Mouse (Mus musculus): ENCODE measurements around the gene Ly86.

Ly86 gene

DNA sequence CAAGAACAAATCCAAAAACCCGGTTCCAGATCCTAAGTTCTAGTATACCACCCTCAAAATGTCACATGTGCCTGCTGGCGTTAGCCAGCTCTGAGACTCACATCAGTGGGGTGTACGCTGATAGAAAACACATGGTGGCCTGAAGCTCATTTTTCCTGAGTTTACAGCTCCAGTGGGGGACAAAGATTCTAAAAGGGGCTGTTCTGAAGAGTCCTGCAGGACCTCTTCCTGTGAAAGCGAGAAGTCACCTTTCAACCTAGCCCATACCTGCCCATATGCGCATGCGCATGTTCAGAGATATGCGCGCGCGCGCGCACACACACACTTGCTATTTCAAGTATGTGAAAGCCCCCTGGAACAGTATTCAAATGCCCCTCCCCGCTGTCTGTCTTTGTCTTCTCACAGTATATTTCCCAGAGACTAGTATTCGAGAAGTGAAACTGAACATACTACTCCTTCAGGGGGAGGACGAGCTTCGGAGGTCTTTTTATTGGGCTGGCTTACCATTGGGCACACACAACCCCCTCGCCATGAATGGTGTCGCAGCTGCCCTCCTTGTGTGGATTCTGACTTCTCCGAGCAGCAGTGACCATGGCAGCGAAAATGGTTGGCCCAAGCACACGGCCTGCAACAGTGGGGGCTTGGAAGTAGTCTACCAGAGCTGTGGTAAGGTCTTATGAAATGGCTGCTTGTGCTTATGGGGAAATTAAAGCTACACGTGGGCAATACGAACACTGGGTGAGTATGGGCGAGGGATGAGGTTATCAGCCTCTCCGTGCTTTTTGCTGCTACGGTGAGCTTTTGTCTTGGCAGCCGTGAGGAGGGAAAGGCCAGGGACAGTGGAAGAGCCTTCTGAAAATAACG, at the start of gene Ly86:
Gene Ly86 (plus strand): TSS at position 300 of the 864 bp plus-strand sequence.
- POLR2A ChIA-PET: interaction anchor here in 1 of 4 experiments (1.1 kb wide), 1 partner anchor 11 kb away, joined by 4 read pairs; no protein-coding TSS in a partner anchor
- CTCF ChIA-PET: interaction anchor here in 2 of 4 experiments (0.5 to 1.1 kb wide), 2 partner anchors 46 to 1419 kb away, joined by 3 read pairs; no protein-coding TSS in a partner anchor

DNA sequence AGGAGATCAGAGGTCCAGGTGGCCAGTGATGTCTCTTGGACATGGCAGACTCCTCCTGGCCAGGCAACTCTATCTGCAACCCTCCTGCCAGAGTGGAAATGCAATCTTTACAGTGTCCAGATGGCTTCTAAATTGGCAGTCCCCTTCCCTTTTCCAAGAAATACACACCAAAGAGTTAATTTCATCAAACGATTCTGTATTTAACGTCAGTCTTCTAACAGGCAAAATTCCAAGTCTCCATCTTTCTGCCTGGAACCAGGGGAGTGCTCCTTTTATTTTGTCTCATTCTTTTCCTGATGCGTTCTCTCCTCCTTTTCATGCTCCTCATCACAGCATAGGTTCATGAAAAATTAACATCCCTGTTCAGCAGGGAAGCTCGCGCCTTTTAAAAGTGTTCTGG, 47.1 kb upstream of the Ly86 start:
- ChIA-PET CTCF (no interaction called here), POLR2A (no interaction called here)

DNA sequence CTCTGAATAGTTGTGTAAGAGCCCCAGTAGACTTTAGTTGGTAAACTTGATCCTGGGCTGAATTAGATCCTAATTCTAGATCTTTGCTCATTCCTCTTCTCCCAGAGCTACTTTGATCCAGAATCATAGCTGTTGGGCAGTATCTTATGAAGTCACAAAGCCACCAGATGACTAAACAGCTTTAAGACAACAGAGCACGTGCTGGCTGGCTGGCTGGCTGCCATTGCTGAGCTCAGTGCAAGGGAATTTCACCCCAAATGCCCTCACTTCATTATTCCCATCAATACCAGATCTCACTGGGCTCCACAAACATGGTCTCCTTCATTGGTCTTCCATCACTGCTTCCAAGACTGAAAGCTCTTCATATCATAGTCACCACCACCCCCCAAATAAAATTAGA, 46.2 kb upstream of the Ly86 start:
- ChIA-PET CTCF (interaction anchor here in 2 of 4 experiments (0.9 to 1.0 kb wide), 2 partner anchors 19 to 47 kb away, joined by 3 read pairs; partner anchors contain the start of gene Ly86 (in 1 of the 2)), POLR2A (interaction anchor here in 1 of 4 experiments (1.6 kb wide), 1 partner anchor 11 kb away, joined by 4 read pairs; no protein-coding TSS in a partner anchor)

DNA sequence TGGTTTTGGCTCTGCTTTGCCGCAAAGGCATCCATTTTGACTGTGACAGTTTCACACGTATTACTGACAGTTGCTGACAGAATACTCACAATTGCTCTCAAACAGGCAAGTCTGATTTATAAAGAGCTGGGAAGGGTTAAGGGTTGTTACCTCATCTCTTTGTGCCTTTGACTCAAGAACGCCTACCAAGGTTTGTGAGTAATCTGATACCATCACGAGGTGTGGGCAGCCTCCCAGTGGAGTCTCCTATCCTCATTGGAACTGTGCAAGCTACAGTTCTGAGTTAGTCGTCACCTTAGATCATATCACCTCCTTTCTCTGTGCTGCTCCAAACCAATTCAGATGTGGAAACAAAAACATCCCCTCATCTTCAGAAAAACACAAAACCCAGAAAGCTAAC, 42.1 kb upstream of the Ly86 start:
- ChIA-PET CTCF (no interaction called here), POLR2A (no interaction called here)

DNA sequence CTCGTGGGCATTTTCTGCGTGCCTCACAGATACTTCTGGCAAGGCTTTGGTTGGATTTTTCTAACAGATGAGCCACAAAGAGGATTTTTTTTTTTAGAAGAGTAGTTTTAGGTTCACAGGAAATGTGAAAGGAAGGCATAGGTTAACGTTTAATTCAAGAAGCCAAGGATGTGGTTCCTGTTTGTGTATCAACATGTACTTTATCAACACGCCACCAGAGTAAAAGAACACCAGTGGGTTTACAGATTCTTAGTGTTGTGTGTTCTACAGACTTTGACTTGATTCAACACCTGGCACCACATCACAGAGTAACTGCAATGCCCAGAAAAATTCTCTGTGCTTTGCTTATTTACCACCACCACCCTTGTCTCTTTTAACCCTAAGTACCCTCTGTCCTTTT, 37.0 kb upstream of the Ly86 start:
- POLR2A ChIA-PET: no interaction called here
- CTCF ChIA-PET: no interaction called here

DNA sequence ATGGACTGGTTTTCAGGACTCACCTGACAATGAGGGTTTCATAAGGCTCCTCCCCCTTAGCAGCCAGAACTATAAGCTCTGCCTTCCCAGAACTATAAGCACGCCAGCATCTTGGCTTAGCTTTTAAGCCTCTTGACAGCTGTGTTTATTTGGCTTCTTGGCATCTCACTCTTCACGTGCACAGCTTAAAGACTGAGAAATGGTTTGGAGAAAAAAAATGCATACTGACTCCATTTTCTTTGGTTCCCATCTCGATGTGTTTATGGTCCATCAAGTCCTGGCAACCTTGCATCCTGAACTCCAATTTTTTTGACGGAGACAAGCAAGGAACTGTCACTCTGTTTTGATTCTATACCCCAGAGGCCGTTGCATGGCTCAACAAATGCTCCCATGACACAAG, 35.7 kb upstream of the Ly86 start:
- CTCF ChIA-PET: interaction anchor here in 1 of 4 experiments (1.4 to 1.5 kb wide), 2 partner anchors 30 to 520 kb away, joined by 3 to 5 read pairs; no protein-coding TSS in a partner anchor
- POLR2A ChIA-PET: no interaction called here

DNA sequence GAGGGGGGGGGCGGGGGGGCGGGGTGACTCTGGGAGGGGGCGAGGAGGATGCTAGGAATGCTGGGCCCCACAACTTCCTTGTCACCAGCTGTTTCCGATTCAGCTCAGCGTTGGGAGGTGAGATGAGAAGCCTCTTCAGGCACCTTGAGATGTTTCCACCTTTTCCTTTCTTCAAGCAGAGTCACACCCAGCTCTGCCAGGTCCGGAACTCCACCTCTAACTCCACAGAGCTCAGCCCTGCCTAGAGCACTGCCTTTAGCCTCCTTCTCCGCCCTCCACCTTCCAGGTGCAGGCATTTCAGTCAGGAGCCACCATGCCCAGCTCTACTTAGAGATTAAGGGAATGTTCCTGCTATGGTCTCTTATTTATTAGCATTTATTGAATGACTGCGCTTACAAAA, 34.7 kb upstream of the Ly86 start:
- POLR2A ChIA-PET: interaction anchor here in 2 of 4 experiments (0.7 to 1.3 kb wide), 3 partner anchors 11 to 1298 kb away, joined by 3 to 7 read pairs (median 4); no protein-coding TSS in a partner anchor
- CTCF ChIA-PET: interaction anchor here in 2 of 4 experiments (0.6 to 1.5 kb wide), 4 partner anchors 17 to 834 kb away, joined by 3 to 5 read pairs (median 4); no protein-coding TSS in a partner anchor

DNA sequence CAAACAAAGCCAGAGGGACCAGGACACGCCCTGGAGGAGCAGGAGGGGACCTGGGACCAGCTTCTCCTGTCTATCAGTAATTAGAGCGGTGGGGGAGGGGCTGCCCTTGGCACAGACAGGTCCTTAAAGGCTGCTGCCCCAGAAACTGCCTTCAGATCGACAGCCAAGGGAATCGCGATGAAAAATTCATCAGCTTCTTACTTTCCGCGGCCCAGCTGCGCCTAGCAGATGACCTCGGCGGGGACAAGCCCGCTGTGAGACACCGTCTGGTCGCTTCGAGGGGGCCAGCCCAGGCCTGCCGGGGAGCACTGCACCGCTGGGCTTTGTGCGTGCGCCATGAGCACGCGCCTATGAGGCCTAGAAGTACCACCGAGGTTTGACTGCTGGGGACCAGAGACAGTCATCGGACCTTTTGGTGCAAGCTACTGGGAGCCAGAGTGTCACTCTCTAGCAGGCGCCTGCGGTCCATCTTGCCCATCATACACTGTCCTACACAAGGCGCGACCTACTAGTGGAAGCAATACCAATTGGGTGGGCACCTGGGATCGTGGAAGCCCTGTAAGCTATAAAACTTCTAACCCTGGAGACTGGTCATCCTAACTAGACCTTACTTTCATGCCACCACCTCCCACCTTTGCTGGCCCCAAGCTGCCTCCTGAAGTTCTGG, 33.3 kb upstream of the Ly86 start:
- ChIA-PET POLR2A (no interaction called here), CTCF (interaction anchor here (0.6 to 1.6 kb wide), 9 partner anchors 14 to 1293 kb away, joined by 3 to 10 read pairs (median 3); no protein-coding TSS in a partner anchor)

DNA sequence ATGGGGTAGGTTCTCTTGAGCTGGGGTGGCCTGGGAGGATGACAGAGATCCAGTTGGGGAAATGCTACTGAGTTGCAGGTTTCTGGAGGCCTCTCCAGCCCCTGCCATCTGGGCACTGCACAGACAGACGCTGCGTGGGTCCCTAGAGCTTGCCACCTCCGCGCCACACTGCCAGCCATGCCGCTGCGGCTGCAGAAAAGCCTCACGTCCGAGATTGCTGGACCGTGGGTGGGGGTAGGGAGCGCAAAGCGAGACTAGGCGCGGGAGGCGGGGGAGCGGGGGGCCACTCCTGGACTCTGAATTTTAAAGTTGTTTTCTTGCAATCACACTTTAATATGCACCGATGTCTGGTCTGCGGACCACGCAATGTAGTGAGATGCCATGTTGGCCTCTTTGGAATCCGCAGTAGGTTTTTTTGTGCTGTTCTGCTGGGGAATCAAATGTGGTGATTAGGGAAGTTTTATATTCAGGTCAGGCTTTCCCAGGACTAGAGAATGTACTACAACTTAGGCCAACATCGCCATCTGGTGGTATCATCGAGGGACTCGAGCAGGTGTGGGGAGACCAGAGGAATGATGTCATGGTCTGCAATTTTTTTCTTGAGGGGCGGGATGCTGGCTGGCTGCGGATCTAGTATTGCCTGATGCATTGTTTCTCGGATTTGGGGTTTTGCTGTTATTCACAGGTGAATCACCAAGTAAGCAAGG, 32.6 kb upstream of the Ly86 start:
- POLR2A ChIA-PET: no interaction called here
- CTCF ChIA-PET: interaction anchor here (0.6 to 1.6 kb wide), 9 partner anchors 13 to 1293 kb away, joined by 3 to 10 read pairs (median 3); no protein-coding TSS in a partner anchor

DNA sequence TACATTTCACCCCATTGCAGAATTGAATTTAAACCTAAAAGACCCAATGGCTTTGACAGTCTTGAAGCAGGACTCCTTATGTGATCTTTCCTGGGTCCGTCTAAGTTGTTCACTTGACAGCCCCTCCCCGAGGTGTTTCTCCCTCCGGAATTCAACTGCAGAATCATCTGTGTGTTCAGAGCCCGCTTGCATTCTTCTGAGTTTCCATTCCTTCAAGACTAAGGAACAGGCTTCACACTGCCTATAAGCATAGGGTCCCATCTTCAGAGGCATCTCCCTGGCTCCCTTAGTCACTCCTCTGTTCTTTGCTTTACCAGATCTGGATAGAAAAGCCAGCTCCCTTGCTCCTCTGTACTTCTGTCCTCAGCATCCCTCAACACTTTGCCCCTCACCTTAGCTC, 32.1 kb upstream of the Ly86 start:
- CTCF ChIA-PET: interaction anchor here in 1 of 4 experiments (1.0 kb wide), 1 partner anchor 12 kb away, joined by 3 read pairs; no protein-coding TSS in a partner anchor
- POLR2A ChIA-PET: no interaction called here

DNA sequence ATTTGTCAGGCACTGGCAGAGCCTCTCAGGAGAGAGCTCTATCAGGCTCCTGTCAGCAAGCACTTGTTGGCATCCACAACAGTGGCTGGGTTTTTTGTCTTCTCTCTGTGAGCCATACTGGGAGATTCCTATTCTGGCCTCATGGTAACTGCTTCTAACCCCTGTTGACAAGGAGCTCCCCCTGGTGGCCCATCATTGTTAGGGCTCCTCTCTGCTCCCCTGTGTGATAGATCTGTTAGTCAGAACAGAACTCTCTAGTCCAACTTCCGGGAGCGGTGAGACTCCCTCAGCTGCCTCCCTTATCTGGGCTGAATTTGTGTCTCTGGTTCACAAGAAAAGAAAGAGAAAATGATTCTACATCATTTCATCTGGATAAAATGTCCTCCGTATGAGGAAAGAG, 19.5 kb upstream of the Ly86 start:
- ChIA-PET CTCF (interaction anchor here (0.6 to 1.2 kb wide), 7 partner anchors 12 to 407 kb away, joined by 3 to 5 read pairs (median 4); no protein-coding TSS in a partner anchor), POLR2A (interaction anchor here in 2 of 4 experiments (0.5 to 0.6 kb wide), 2 partner anchors 11 to 38 kb away, joined by 3 read pairs; no protein-coding TSS in a partner anchor)

DNA sequence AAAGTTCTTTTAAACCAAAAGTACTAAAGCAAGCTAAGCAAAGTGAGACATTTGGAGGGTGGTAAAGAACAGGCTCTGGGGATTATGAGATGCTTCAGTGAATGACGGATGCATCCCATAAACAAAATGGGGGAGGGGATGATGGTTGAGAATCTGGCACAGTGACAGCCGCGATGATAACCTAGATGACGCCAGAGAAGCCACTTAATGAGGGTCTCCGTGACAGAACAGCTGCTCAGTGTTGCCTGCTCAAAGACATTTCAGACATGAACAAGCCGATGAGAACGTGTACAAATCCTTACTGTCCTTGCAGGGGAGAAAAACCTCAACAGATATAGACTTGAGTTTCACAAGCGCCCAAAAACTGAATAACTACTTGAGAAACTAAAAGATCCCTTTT, 15.3 kb upstream of the Ly86 start:
- CTCF ChIA-PET: no interaction called here
- POLR2A ChIA-PET: interaction anchor here in 2 of 4 experiments (0.5 to 0.6 kb wide), 2 partner anchors 459 to 979 kb away, joined by 3 to 4 read pairs; no protein-coding TSS in a partner anchor

DNA sequence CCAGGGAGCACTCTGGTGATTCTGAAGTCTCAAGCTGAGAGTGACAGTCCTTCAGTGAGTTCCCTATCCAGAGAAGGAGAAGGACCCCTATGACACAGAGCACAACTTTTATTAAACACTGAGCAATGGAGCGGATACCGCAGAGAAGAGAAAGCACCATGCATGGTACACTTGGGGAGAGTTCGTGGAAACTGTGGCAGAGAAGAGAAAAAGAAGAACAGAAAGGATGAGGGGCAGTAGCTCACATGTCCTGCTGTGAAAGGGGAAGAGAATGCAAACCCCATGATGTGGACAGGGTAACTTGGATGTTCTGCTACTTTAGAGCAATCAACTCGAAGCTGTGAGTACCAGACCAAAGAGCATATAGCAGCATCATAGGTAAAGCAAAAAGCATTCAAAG, 14.0 kb upstream of the Ly86 start:
- POLR2A ChIA-PET: interaction anchor here in 1 of 4 experiments (0.6 kb wide), 1 partner anchor 763 kb away, joined by 3 read pairs; no protein-coding TSS in a partner anchor
- CTCF ChIA-PET: no interaction called here

DNA sequence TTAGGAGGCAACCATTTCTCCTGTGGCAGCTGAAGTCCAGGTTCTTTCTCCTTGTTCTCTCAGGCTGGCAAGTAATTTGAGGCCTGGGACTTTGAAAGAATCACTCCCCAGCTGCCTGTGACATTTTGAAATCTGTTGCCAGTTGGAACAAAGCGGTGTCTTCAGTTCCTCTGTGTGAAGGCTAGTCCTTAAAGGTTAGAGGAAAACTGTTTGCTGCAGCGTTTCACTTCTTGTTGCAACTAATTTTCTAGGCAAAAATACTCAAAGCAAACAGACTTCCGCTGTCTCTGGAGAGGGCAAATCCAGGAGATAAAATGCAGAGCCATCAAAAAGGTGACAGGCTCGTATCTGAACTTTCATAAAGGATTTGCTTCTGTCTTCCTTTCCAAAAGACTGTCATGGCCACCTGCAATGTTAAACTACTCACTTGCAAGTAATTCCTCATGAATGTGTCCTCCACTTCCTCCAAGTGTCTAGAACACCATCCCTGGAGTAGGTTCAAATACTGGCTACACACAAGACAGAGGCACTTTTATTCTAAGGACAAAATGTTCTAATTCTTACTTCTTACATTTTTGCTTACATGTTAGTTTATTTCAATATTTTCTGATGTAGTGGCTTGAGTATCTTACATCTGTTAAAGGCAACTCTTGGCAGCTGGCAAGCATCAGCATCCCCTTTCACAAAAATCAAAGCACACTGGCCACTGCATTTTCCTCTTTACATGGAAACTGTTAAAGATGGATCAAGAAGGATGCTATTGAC, 12.0 kb upstream of the Ly86 start:
- ChIA-PET CTCF (no interaction called here), POLR2A (no interaction called here)

DNA sequence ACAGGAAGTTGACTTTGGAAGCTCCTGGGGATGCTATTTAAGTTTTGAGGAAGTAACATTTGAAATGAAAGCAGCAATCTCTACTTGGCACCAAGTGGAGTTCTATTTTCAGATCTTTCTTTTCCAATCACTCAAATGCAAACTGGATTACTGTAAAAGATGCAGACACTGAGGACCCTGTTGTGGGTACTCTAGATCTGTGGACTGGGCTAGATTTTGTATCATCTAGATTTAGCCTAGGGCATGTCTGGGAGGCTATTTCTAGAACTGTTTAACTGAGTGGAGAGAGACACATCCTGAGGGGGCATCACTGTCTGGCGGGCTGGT, 11.5 kb upstream of the Ly86 start:
- POLR2A ChIA-PET: no interaction called here

DNA sequence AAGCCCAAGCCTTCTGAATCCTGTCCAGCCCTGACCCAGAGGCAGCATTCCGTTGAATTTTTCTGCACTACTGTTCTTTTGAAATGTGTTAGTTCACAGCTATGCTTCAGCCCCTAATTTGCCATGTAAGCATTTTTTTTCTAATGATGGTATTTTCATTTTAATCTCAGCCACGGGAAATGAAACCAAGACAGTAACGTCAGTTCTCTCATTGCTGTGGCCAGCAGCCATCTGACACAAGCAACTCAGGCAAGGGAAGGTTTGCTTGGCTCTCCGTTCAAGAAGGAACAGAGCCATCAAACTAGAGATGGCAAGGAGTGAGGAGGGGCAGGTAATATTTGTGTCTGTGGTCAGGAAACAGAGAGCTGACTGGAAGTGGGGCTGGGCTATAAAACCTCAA, 7.7 kb upstream of the Ly86 start:
- ChIA-PET POLR2A (interaction anchor here in 1 of 4 experiments (0.6 kb wide), 1 partner anchor 12 kb away, joined by 3 read pairs; no protein-coding TSS in a partner anchor), CTCF (no interaction called here)

More for the DNA sequence above, 11.5 kb upstream of the Ly86 start:
- CTCF ChIA-PET: no interaction called here

DNA sequence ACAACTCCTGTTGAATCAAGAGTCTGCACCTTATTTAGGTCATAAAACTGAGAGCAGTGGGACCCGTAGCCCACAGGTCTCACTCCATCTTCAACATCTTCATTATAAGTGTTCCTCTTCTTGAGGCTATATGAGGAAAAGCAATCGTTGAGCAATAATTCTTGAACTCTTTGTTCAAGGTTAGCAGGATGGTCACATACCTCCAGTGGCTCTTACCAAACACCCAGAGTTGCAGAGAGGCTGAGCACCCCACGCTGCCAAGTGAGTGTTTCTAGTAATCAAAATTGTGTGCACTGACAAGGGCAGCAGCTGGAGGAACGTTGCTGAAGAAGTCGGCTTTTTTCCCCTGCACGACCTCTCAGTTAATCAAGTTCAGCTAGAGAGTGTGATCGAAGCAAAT, 7.1 kb upstream of the Ly86 start:
- POLR2A ChIA-PET: no interaction called here
- CTCF ChIA-PET: no interaction called here

DNA sequence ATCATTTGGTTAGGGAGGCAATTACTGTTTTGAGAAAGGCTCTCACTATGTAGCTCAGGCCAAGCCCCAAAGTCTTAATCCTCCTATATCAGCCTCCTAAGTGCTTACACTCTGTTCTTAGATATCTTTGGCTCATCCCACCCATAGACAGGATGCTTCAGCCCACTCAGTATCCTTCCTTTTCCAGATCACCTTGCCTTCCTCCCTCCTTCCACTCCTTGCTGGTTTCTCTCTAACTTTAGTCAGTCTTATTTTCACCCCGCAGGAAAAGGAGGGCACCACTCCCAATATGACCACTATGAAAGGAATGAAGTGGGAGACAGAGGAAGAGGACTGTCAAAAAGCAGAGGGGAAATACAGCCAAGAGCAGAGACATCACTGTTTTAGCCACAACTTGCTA, 2.2 kb upstream of the Ly86 start:
- CTCF ChIA-PET: no interaction called here
- POLR2A ChIA-PET: no interaction called here
